Mouse (Mus musculus) gastrocnemius, adult 8-10 months (tissue): Measurements from ENCODE around the gene Ciao2a. TPM values are rescaled to one million over a fixed set of nuclear protein-coding genes. Genes with fewer than 3 reads are reported as not detected.
A peak's percentile ranks its signal among the peaks of the same experiment; 100 is the strongest.

Experiments used
- DNase-seq, 2 experiments: peaks; one replicate each; pipeline ENCODE4 v3.0.0; 2022; ENCODE audit warnings: low spot score in 2 of 2
- total RNA-seq, 4 experiments: library from RNA; stranded (reverse); gene quantifications; 2 replicates each; pipeline ENCODE4 v1.2.4; 2022

The Ciao2a gene
- total RNA-seq, 4 experiments from 2014 or later, result 51.2 to 64.6 (median 61.2) TPM

- DNase-seq, result no peak
Observed at GRCm38 (mm10) chr9:66119498-66119897, 6.9 kb upstream of the Ciao2a start.

DNA sequence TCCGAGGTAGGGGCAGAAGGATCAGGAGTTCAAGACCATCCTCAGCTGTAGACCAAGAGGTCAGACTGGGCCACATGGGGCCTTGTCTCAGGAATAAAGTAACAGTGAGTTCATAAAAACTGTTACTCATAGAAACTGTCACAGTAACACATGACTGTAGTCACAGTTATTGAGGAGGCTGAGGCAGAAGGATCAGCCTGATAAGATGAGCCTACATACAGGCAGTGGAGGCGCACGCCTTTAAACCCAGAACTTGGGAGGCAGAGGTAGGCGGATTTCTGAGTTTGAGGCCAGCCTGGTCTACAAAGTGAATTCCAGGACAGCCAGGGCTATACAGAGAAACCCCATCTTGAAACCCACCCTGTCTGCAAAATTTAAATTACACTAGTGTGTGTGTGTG is 6.3 kb upstream of the Ciao2a start:
- no peak for DNase-seq

DNA sequence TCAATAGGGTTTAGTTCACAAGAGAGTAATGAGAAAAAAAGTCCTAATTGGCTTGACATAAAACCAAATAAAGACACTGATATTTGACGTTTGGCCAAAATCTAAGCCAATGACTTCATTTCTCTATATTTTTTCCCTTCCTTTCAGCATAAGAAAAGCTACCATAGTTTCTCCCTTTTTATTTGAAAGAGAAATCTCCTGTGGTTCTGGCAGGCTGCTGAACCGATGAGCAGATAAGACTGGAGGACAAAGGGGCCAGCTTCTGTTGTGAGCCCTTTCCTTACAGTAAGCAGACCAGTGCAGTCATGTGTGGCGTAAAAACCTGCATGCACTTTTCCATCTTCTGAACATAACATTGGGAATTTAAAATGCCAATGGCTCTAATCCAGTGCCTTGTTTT is 5.5 kb upstream of the Ciao2a start:
- DNase-seq, result no peak

DNA sequence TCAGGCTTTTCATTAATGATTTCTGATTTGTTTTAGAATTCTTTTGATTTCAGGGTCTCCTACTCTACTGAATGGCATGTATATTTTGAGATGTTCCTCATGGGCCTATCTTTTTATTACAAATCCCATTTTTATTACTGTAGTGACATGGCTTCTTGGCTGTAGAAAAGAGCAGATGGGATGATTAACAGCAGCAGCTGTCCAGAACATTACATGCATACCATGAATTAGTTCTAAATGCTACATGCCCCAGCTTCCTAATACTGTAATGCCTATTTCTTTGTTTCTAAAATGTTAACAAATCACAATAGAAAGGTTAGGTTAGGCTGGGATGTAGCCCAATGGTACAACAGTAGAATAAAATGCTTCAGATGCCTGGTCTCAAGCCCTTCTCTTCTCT is 5.0 kb upstream of the Ciao2a start:
- DNase-seq, result no peak

DNA sequence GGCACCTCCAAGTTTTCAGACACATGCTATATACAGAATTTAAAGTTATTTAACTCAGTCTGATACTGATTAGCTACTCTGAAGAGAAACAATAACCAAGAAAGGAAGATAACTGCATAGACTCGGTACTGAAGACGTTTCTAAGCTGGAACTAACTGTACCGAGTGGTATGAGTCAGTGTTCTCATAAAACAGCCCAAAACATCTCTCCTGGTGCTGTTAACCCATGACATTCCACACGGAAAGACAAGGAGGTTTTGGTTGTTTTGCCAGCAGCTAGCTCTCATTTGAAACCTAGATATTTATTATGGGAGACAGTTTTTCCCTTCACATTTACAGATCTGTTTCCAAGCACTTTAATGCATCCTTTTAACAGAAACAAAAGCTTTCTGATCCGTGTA is 2.8 kb upstream of the Ciao2a start:
- no peak for DNase-seq

DNA sequence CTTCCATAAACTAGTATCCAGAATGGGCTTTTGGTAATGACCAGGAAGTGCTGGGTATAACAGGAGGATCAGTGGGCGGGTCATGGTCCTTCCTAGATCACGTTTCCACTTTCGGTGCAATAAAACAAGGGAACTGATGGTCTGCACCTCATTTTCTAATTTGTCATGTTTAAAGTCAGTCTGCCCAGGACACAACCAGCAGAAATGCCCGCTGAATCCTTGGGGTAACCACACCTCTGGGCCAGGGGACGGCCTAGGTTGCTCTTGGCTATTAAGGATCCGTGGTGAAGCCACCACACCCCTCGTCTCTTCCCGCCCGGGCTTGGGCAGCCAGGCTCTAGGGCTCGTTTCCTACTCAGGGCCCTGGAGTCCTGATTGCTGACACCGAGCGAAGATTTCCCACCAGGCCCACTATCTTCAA is 2.3 kb upstream of the Ciao2a start:
- peak in 1 of 2 experiments; percentile 12 for DNase-seq

GRCm38 (mm10) chr9:66124681-66125542 is 1.5 kb upstream of the Ciao2a start:
- peak; percentile 97 to 98 for DNase-seq

GRCm38 (mm10) chr9:66125543-66126455 is 612 bp upstream of the Ciao2a start:
- no peak for DNase-seq

GRCm38 (mm10) chr9:66127193-66127546 is 759 bp downstream of the Ciao2a start:
- no peak for DNase-seq

GRCm38 (mm10) chr9:66127884-66128283 is 1.5 kb downstream of the Ciao2a start:
- no peak for DNase-seq

DNA sequence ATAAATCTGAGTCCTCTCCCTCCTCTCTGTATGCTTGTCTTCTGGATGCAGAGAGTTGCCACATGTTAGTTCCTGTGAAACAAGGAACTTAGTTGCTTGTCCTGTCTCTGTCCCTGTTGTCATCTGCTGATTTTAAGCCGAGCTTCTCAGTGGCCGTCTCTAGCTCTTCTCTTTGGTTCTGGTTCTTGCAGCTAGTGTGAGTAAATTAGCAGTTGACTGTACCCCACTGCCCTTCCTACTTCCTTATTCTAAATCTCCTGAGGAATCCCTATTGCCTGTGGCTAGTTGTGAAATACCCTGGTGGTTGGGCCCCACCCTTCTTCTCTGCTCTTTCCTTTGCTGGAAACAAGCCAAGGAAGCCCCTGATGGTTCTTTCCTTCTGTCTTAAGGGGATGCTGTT is 5.1 kb downstream of the Ciao2a start:
- no peak for DNase-seq

GRCm38 (mm10) chr9:66135967-66136366 is 9.6 kb downstream of the Ciao2a start:
- no peak for DNase-seq

DNA sequence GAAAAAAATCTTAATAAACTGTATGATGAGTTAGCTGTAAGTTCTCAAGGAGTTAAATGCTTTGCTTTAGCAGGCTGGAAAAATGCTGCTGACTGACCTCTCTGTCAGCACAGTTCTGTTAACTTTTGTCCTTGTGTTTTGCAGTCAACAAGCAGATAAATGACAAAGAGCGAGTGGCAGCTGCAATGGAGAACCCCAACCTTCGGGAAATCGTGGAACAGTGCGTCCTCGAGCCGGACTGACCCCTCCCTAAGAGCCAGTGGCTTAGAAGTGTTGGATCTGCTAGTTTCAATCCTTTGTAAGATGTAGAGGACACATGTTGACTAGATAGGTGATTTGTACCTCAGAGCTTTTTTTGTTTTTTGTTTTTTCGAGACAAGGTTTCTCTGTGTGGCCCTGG is 11.8 kb downstream of the Ciao2a start:
- no peak for DNase-seq

GRCm38 (mm10) chr9:66142265-66142664 is 15.9 kb downstream of the Ciao2a start:
- DNase-seq, result no peak

DNA sequence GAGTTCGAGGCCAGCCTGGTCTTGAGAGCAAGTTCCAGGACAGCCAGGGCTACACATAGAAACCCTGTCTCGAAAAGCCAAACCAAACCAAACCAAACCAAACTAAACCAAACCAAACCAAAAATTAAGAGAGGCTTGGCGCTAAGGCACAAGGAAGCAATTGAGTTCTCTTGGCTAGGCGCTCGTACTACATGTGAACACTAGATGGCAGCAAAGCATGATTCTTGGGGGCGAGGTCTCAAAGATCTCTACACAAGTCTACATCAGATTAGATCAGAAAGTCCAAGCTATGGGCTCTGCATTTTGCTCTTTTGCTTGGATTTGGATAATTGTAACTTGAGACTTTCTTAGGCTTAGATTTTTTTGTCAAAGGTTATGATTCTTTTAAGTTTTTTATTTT is 17.8 kb downstream of the Ciao2a start:
- DNase-seq, result peak; percentile 36 to 40

- no peak for DNase-seq
Observed at GRCm38 (mm10) chr9:66146141-66146540, 19.7 kb downstream of the Ciao2a start.

- no peak for DNase-seq
Observed at GRCm38 (mm10) chr9:66152011-66152410, 25.6 kb downstream of the Ciao2a start.

DNA sequence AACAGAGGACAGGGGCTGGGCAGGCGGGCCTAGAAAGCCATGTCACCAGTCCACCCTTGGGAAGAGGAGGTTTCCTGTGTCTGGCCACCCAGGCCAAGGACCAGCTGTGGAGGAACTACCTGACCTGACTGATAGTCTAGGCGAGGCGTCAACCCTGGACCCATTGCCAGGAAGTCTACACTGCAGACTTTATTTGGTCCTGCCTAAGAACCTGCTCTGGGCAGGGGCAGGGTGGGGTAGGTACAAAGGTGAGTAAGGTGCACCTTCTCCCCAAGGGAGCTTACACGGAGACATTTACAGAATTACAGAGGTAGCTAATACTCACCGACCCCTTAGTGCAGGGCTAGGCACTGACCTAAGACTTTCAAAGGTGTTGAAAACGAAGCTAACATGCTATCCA is 27.2 kb downstream of the Ciao2a start:
- no peak for DNase-seq

DNA sequence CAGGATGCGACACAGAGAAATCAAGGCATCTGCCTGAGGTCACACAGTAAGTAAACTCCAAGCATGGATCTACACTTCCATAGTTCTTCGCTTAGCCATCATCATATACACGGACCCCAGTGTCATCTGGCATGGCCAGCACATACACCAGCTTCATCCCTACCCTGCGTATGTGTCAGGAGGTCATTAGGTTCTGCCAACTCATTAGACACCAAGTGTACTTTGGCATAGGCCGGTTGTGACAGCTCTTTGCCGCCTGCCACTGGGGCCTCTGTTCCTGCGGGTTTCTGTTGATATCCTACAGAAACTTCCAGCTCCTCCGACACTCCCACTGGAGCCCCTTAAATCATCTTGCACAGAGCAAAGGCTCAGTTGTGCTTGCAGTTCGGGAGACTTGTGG is 27.6 kb downstream of the Ciao2a start:
- no peak for DNase-seq

DNA sequence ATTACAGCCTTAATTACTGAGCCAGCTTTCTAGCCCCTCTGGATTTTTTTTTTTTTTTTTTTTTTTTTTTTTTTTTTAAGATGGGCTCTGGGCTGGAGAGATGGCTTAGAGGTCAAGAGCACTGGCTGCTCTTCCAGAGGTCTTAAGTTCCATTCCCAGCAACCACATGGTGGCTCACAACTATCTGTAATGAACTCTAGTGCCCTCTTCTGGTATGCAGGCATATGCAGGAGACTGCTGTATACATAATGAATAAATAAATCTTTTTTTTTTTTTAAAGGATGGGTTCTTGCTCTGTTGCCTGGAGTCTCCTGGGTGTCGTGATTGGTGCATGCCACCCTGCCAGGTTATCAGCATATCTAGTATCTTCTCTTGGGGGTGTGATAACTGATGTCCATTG is 29.1 kb downstream of the Ciao2a start:
- DNase-seq, result no peak

DNA sequence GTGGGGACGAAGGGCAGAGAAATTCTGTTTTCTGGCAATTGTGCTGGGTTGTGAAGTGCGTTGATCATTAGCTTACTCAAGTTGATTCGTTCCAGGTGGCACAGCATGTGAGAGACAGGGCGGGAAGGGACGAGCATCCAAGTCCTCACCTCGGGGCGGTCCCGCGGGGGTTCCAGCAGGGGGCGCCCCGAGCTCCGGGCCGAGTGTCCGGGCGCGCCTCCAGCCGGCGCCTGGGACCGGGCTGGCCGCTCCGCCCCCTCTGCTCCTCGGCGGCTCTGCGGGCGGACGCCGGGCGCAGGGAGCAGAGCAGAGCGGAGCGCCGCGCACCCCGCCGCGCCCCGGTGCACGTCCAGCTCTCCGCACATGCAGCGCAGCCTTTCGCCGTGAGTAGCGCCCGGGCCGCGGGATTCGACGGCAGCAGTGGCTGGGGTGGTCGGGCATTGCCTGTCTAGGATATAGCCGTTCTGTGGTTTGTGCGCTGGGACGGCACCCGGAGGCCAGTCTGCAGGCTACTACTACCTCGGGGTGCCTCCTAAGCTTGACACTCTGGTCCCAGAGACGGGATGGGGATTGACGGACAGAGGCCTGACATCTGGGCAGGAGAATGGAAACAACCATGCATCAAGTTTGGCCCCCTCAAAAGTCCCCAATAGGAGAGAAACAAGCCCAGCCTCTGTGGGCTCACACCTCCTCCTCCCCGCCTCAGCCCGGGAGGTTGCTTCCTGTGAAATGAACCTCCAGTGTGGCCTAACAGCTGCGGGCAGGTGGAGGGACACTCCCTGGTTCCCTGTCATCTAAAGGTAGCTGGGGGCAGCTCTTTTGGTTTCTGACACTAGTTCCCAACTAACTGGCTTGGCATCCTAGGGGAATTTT is 31.8 kb downstream of the Ciao2a start, which contains the start of gene Dapk2:
Dapk2 (plus strand) TSS at position 266 of the 873 bp plus-strand sequence.
- peak; percentile 77 to 86 for DNase-seq
